Mouse (Mus musculus): ENCODE results near the gene Pigh. TPM values are rescaled to one million over a fixed set of nuclear protein-coding genes. Genes with fewer than 3 reads are reported as not detected.

Pigh gene
- total RNA-seq, 2 experiments from 2014 or later: 13.6 to 14.7 TPM

Other genes with a start within 250 kb of the Pigh start
- gene Atp6v1d, start 228.0 kb downstream of the Pigh start, total RNA-seq (2014; fragmentation: Nextera tagmentation): 47.8 and 57.0 TPM in 2 replicates
- gene Atp6v1d, start 228.0 kb downstream of the Pigh start, total RNA-seq (2017): 35.2 and 45.5 TPM in 2 replicates
- 95.3 and 112 TPM in 2 replicates for gene Eif2s1, start 227.8 kb downstream of the Pigh start, total RNA-seq (2014; fragmentation: Nextera tagmentation)
- gene Eif2s1, start 227.8 kb downstream of the Pigh start, total RNA-seq (2017): 130 and 136 TPM in 2 replicates
- not detected in 2 replicates for gene Plek2, start 182.7 kb downstream of the Pigh start, total RNA-seq (2014; fragmentation: Nextera tagmentation)
- 0.10 TPM in 1 of 2 replicates, not detected in the other for gene Plek2, start 182.7 kb downstream of the Pigh start, total RNA-seq (2017)
- 104 and 113 TPM in 2 replicates for gene Tmem229b, start 82.0 kb downstream of the Pigh start, total RNA-seq (2014; fragmentation: Nextera tagmentation)
- 83.8 and 100 TPM in 2 replicates for gene Tmem229b, start 82.0 kb downstream of the Pigh start, total RNA-seq (2017)
- gene Plekhh1, start 60.5 kb downstream of the Pigh start, total RNA-seq (2014; fragmentation: Nextera tagmentation): 0.41 TPM in 1 of 2 replicates, not detected in the other
- 0.09 and 0.21 TPM in 2 replicates for gene Plekhh1, start 60.5 kb downstream of the Pigh start, total RNA-seq (2017)
- not detected in 2 replicates for gene Arg2, start 41.1 kb upstream of the Pigh start, total RNA-seq (2014; fragmentation: Nextera tagmentation)
- gene Arg2, start 41.1 kb upstream of the Pigh start, total RNA-seq (2017): 0.26 TPM in 1 of 2 replicates, not detected in the other
- gene Vti1b, start 83.0 kb upstream of the Pigh start, total RNA-seq (2014; fragmentation: Nextera tagmentation): 48.7 and 57.1 TPM in 2 replicates
- gene Vti1b, start 83.0 kb upstream of the Pigh start, total RNA-seq (2017): 142 and 217 TPM in 2 replicates
- gene Rdh11, start 102.6 kb upstream of the Pigh start, total RNA-seq (2014; fragmentation: Nextera tagmentation): 3.5 and 5.2 TPM in 2 replicates
- 20.9 and 21.2 TPM in 2 replicates for gene Rdh11, start 102.6 kb upstream of the Pigh start, total RNA-seq (2017)
- gene Rdh12, start 119.3 kb upstream of the Pigh start, total RNA-seq (2014; fragmentation: Nextera tagmentation): 2.5 and 2.7 TPM in 2 replicates
- gene Rdh12, start 119.3 kb upstream of the Pigh start, total RNA-seq (2017): 5.1 and 8.8 TPM in 2 replicates
- 21.4 and 52.9 TPM in 2 replicates for gene Zfyve26, start 206.7 kb upstream of the Pigh start, total RNA-seq (2014; fragmentation: Nextera tagmentation)
- 12.2 and 15.8 TPM in 2 replicates for gene Zfyve26, start 206.7 kb upstream of the Pigh start, total RNA-seq (2017)
- gene Rad51b, start 207.6 kb upstream of the Pigh start, total RNA-seq (2014; fragmentation: Nextera tagmentation): 10.8 and 21.0 TPM in 2 replicates
- 19.0 and 24.4 TPM in 2 replicates for gene Rad51b, start 207.6 kb upstream of the Pigh start, total RNA-seq (2017)